Mouse (Mus musculus) left cerebral cortex, postnatal 10 days (tissue): Measurements from ENCODE around the gene Arhgap35. TPM values are rescaled to one million over a fixed set of nuclear protein-coding genes. Genes with fewer than 3 reads are reported as not detected.
"Not testable (repeated sequence)": the region's sequence is repeated elsewhere in the genome, so short reads cannot be mapped to it uniquely, and the experiment has no call there.

Experiments
- DNase-seq, 2 experiments: peaks; one replicate each; pipeline ENCODE4 v3.0.0; 2021 to 2022; ENCODE audit warnings: low spot score in 2 of 2, mixed read lengths in 1 of 2; ENCODE audit errors: extremely low spot score in 1 of 2
- intact Hi-C: fragments of 180-260 bp; cut with DNase I; formaldehyde crosslinking; loops from one replicate; pipeline ENCODE4 v1.15.1; 2025
- total RNA-seq, 2 experiments: library from RNA; stranded (reverse); gene quantifications; 2 replicates each; pipeline ENCODE4 v1.2.3; 2021

Arhgap35 gene
- total RNA-seq, 2 experiments from 2014 or later: 145 to 147 TPM

GRCm38 (mm10) chr7:16610345-16610744 lies 4.4 kb downstream of the Arhgap35 start:
- intact Hi-C loops: loop anchor here (5.0 kb wide), 3 partner anchors 53 to 208 kb away; partner anchors contain the start of gene Zc3h4
- DNase-seq: no peak

GRCm38 (mm10) chr7:16608961-16609360 lies 5.8 kb downstream of the Arhgap35 start:
- intact Hi-C loops: no loop called here
- no peak for DNase-seq

GRCm38 (mm10) chr7:16608046-16608445 lies 6.7 kb downstream of the Arhgap35 start:
- DNase-seq: no peak

GRCm38 (mm10) chr7:16606808-16607207 lies 8.0 kb downstream of the Arhgap35 start:
- DNase-seq, intact Hi-C loops: not testable (repeated sequence)

More at GRCm38 (mm10) chr7:16608046-16608445, 6.7 kb downstream of the Arhgap35 start:
- intact Hi-C loops: no loop called here

- intact Hi-C loops: no loop called here
- DNase-seq: no peak
These were observed 10.7 kb downstream of the Arhgap35 start for GRCm38 (mm10) chr7:16604141-16604540.

- DNase-seq: no peak
- intact Hi-C loops: no loop called here
These were observed 13.1 kb downstream of the Arhgap35 start for GRCm38 (mm10) chr7:16601683-16602102.

GRCm38 (mm10) chr7:16599006-16599405 lies 15.8 kb downstream of the Arhgap35 start:
- intact Hi-C loops: no loop called here
- no peak for DNase-seq

GRCm38 (mm10) chr7:16591292-16591691 lies 23.5 kb downstream of the Arhgap35 start:
- DNase-seq: no peak
- intact Hi-C loops: no loop called here

GRCm38 (mm10) chr7:16587649-16588048 lies 27.1 kb downstream of the Arhgap35 start:
- intact Hi-C loops: no loop called here
- DNase-seq: no peak

GRCm38 (mm10) chr7:16584384-16584783 lies 30.4 kb downstream of the Arhgap35 start:
- intact Hi-C loops: no loop called here
- DNase-seq: no peak

GRCm38 (mm10) chr7:16583775-16584174 lies 31.0 kb downstream of the Arhgap35 start:
- no peak for DNase-seq
- intact Hi-C loops: no loop called here

GRCm38 (mm10) chr7:16582299-16582698 lies 32.5 kb downstream of the Arhgap35 start:
- DNase-seq: no peak
- intact Hi-C loops: no loop called here

- intact Hi-C loops: no loop called here
- no peak for DNase-seq
These were observed 33.3 kb downstream of the Arhgap35 start for GRCm38 (mm10) chr7:16581276-16582100.

GRCm38 (mm10) chr7:16576719-16577118 lies 38.1 kb downstream of the Arhgap35 start:
- intact Hi-C loops: no loop called here

GRCm38 (mm10) chr7:16571191-16571590 lies 43.6 kb downstream of the Arhgap35 start:
- intact Hi-C loops: no loop called here

More at GRCm38 (mm10) chr7:16576719-16577118, 38.1 kb downstream of the Arhgap35 start:
- DNase-seq: no peak

GRCm38 (mm10) chr7:16570737-16571136 lies 44.1 kb downstream of the Arhgap35 start:
- intact Hi-C loops: no loop called here
- no peak for DNase-seq

More at GRCm38 (mm10) chr7:16571191-16571590, 43.6 kb downstream of the Arhgap35 start:
- no peak for DNase-seq

- no peak for DNase-seq
- intact Hi-C loops: no loop called here
These were observed 50.3 kb downstream of the Arhgap35 start for GRCm38 (mm10) chr7:16564491-16564890.

- intact Hi-C loops: loop anchor here (5.0 kb wide), 1 partner anchor 54 kb away; the partner anchor contains the start of gene Arhgap35
- DNase-seq: peak in 1 of 2 experiments; percentile 32
These were observed 56.8 kb downstream of the Arhgap35 start for GRCm38 (mm10) chr7:16557783-16558538.

GRCm38 (mm10) chr7:16557251-16557650 lies 57.5 kb downstream of the Arhgap35 start:
- no peak for DNase-seq
- intact Hi-C loops: loop anchor here (5.0 kb wide), 1 partner anchor 55 kb away; the partner anchor contains the start of gene Arhgap35
